Mouse (Mus musculus): ENCODE measurements around the gene Tpm1. TPM values are rescaled to one million over a fixed set of nuclear protein-coding genes. Genes with fewer than 3 reads are reported as not detected.
A peak's percentile ranks its signal among the peaks of the same experiment; 100 is the strongest.

The Tpm1 gene
- total RNA-seq (2017) = 73.5 and 78.7 TPM in 2 replicates

- 0 out of 2 replicates have a peak, but pooled peaks have one; percentile 7 for ATAC-seq (ENCODE audit: extremely low read depth, insufficient number of reproducible peaks, low FRiP score, poor library complexity, severe bottlenecking)
Observed at GRCm38 (mm10) chr9:67049086-67049824, at the start of gene Tpm1. Gene Tpm1, minus strand, starts transcription at chr9:67049406.

GRCm38 (mm10) chr9:67094371-67094770, 45.2 kb upstream of the Tpm1 start:
- ATAC-seq (ENCODE audit: extremely low read depth, insufficient number of reproducible peaks, low FRiP score, poor library complexity, severe bottlenecking) = no peak

- no peak for ATAC-seq (ENCODE audit: extremely low read depth, insufficient number of reproducible peaks, low FRiP score, poor library complexity, severe bottlenecking)
Observed at GRCm38 (mm10) chr9:67092210-67092609, 43.0 kb upstream of the Tpm1 start.

- ATAC-seq (ENCODE audit: extremely low read depth, insufficient number of reproducible peaks, low FRiP score, poor library complexity, severe bottlenecking) = no peak
Observed at GRCm38 (mm10) chr9:67091598-67091997, 42.4 kb upstream of the Tpm1 start.

- ATAC-seq (ENCODE audit: extremely low read depth, insufficient number of reproducible peaks, low FRiP score, poor library complexity, severe bottlenecking) = no peak
Observed at GRCm38 (mm10) chr9:67091151-67091550, 41.9 kb upstream of the Tpm1 start.

- no peak for ATAC-seq (ENCODE audit: extremely low read depth, insufficient number of reproducible peaks, low FRiP score, poor library complexity, severe bottlenecking)
Observed at GRCm38 (mm10) chr9:67090633-67091045, 41.4 kb upstream of the Tpm1 start.

GRCm38 (mm10) chr9:67089167-67089566, 40.0 kb upstream of the Tpm1 start:
- ATAC-seq (ENCODE audit: extremely low read depth, insufficient number of reproducible peaks, low FRiP score, poor library complexity, severe bottlenecking) = no peak

- ATAC-seq (ENCODE audit: extremely low read depth, insufficient number of reproducible peaks, low FRiP score, poor library complexity, severe bottlenecking) = no peak
Observed at GRCm38 (mm10) chr9:67083801-67084200, 34.6 kb upstream of the Tpm1 start.

GRCm38 (mm10) chr9:67081688-67082087, 32.5 kb upstream of the Tpm1 start:
- ATAC-seq (ENCODE audit: extremely low read depth, insufficient number of reproducible peaks, low FRiP score, poor library complexity, severe bottlenecking) = no peak

GRCm38 (mm10) chr9:67077658-67078319, 28.6 kb upstream of the Tpm1 start:
- ATAC-seq (ENCODE audit: extremely low read depth, insufficient number of reproducible peaks, low FRiP score, poor library complexity, severe bottlenecking) = no peak

GRCm38 (mm10) chr9:67077266-67077657, 28.1 kb upstream of the Tpm1 start:
- no peak for ATAC-seq (ENCODE audit: extremely low read depth, insufficient number of reproducible peaks, low FRiP score, poor library complexity, severe bottlenecking)

GRCm38 (mm10) chr9:67072182-67072581, 23.0 kb upstream of the Tpm1 start:
- no peak for ATAC-seq (ENCODE audit: extremely low read depth, insufficient number of reproducible peaks, low FRiP score, poor library complexity, severe bottlenecking)

GRCm38 (mm10) chr9:67071596-67071995, 22.4 kb upstream of the Tpm1 start:
- ATAC-seq (ENCODE audit: extremely low read depth, insufficient number of reproducible peaks, low FRiP score, poor library complexity, severe bottlenecking) = no peak

GRCm38 (mm10) chr9:67071103-67071502, 21.9 kb upstream of the Tpm1 start:
- no peak for ATAC-seq (ENCODE audit: extremely low read depth, insufficient number of reproducible peaks, low FRiP score, poor library complexity, severe bottlenecking)

GRCm38 (mm10) chr9:67066616-67067015, 17.4 kb upstream of the Tpm1 start:
- ATAC-seq (ENCODE audit: extremely low read depth, insufficient number of reproducible peaks, low FRiP score, poor library complexity, severe bottlenecking) = no peak

GRCm38 (mm10) chr9:67059714-67060113, 10.5 kb upstream of the Tpm1 start:
- ATAC-seq (ENCODE audit: extremely low read depth, insufficient number of reproducible peaks, low FRiP score, poor library complexity, severe bottlenecking) = no peak

- no peak for ATAC-seq (ENCODE audit: extremely low read depth, insufficient number of reproducible peaks, low FRiP score, poor library complexity, severe bottlenecking)
Observed at GRCm38 (mm10) chr9:67058366-67058765, 9.2 kb upstream of the Tpm1 start.

- ATAC-seq (ENCODE audit: extremely low read depth, insufficient number of reproducible peaks, low FRiP score, poor library complexity, severe bottlenecking) = no peak
Observed at GRCm38 (mm10) chr9:67050736-67051337, 1.6 kb upstream of the Tpm1 start.

GRCm38 (mm10) chr9:67049836-67050235, 630 bp upstream of the Tpm1 start:
- ATAC-seq (ENCODE audit: extremely low read depth, insufficient number of reproducible peaks, low FRiP score, poor library complexity, severe bottlenecking) = no peak

GRCm38 (mm10) chr9:67048483-67049085, 622 bp downstream of the Tpm1 start:
- no peak for ATAC-seq (ENCODE audit: extremely low read depth, insufficient number of reproducible peaks, low FRiP score, poor library complexity, severe bottlenecking)

Data from neutrophil, adult 5-6 weeks (primary cell).